Mouse (Mus musculus): ENCODE results near the gene Pank3. TPM values are rescaled to one million over a fixed set of nuclear protein-coding genes. Genes with fewer than 3 reads are reported as not detected.

The Pank3 gene
- polyA plus RNA-seq, 1 experiment from 2014 or later, result 5.5 TPM

DNA sequence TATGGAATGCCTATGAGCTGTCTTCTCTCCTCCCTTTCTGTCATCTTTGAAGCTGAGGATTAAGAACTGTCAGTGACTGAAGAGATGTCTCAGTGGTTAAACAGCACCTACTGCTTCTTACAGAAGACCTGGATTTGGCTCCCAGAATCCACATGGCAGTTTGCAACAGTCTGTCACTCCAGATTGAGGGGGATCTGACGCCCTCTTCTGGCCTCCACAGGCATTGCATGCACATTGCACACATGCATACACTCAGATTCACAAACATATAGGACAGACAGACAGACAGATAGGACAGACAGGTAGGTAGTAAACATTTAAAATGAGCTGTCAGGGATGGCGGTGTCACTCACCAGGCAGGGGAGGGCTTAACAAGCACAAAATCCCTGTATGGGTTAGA is 32.5 kb upstream of the Pank3 start:
- H3K36me3 ChIP-seq (replicated peaks; ENCODE audit: insufficient read depth, low read length), result no peaks in the 10 kb centered on the region
- 63% methylated on average over 2 of the region's 2 CpGs for WGBS (ENCODE audit: insufficient replicate concordance)
- TF ChIP-seq CTCF (IDR thresholded peaks at IDR 0.05; ENCODE audit: low read depth) (peak; percentile 38), EP300 (IDR thresholded peaks at IDR 0.05; ENCODE audit: low read depth) (no peak)
- no peak overlapping the region for H3K4me3 ChIP-seq (ENCODE audit: low read depth, low read length)
- no peaks in the 10 kb centered on the region for H3K9me3 ChIP-seq (ENCODE audit: low read length)
- H3K4me2 ChIP-seq (ENCODE audit: low read depth, low read length), result no peak overlapping the region
- no peaks in the 10 kb centered on the region for H3K27me3 ChIP-seq (ENCODE audit: insufficient read depth, low read length)
- H3K4me1 ChIP-seq (ENCODE audit: insufficient read depth), result no peaks in the 10 kb centered on the region
- ATAC-seq, result no peak
- DNase-seq, result no peak
- no peak overlapping the region for H3K9ac ChIP-seq (replicated peaks)
- H3K27ac ChIP-seq (ENCODE audit: low read depth), result no peak overlapping the region

DNA sequence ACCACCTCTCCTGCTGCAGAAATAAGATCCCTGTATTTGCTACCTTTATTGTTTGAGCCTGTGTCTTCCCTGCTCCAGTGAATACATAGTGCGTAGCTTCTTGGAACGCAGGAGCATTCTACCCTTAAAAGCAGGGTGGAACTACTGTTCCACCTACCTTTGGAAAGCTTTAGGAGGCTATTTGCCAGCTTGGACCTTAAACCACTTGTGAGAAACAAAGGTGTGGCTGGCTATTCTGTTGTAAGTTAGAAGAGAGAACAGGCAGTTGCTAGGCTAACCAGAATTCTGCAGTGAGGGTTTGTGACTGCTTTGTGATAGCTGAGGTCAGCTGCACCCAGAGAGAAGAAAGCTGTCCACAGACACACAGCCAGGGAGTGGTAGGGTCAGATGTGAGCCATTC is 32.0 kb upstream of the Pank3 start:
- Histone ChIP-seq H3K27ac (ENCODE audit: low read depth) (no peak overlapping the region), H3K4me3 (ENCODE audit: low read depth, low read length) (no peak overlapping the region), H3K9ac (replicated peaks) (no peak overlapping the region), H3K4me2 (ENCODE audit: low read depth, low read length) (no peak overlapping the region), H3K36me3 (replicated peaks; ENCODE audit: insufficient read depth, low read length) (no peaks in the 10 kb centered on the region), H3K4me1 (ENCODE audit: insufficient read depth) (no peaks in the 10 kb centered on the region), H3K27me3 (ENCODE audit: insufficient read depth, low read length) (no peaks in the 10 kb centered on the region), H3K9me3 (ENCODE audit: low read length) (no peaks in the 10 kb centered on the region)
- WGBS (ENCODE audit: insufficient replicate concordance), result 88% methylated on average over 2 of the region's 2 CpGs
- ATAC-seq (no peak), DNase-seq (no peak)
- TF ChIP-seq CTCF (IDR thresholded peaks at IDR 0.05; ENCODE audit: low read depth), result no peak
- no peak for TF ChIP-seq EP300 (IDR thresholded peaks at IDR 0.05; ENCODE audit: low read depth)

DNA sequence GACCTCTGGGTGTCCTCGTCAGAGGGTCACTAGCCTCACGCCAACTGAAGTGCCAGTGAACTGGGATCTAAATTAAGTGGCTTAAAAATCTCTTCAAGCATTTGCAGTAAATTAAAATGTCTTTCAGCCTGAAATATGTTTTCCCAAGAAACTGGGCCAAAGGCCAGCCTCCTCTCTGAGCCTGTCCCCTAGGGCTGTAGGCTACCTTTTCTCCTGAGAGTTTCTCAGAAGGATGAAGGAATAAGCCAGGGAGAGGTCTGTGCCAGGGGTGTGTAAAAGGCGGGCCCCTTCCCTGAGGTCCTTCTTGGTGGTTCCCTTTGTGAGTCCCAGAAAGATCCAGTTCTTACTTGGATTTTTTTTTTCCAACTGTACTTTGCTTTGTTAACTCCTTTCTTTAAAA is 31.2 kb upstream of the Pank3 start:
- H3K9me3 ChIP-seq (ENCODE audit: low read length), result no peaks in the 10 kb centered on the region; the same call in 1 of the 2 replicates
- no peak for ATAC-seq

DNA sequence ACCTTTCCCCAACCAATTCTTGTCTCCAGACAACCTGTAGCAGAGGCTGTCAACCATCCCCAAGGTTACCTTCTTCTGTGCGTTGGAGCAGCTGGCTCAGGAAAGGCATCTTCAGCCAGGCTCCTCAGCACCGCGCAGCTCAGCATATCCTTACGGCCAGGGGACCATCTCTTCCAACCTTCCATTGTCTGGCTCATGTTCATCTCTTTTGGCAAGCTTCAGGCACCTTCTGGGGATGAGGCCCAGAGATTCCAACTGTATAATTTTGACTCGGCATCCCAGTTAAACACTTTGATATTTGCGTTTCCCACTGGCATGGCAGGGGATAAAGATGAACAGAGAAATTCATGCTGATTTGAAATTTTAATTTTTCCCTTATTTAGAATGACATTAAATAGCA is 25.7 kb upstream of the Pank3 start:
- H3K4me3 ChIP-seq (ENCODE audit: low read depth, low read length), result no peak overlapping the region
- no peak overlapping the region for H3K9ac ChIP-seq (replicated peaks)
- no peaks in the 10 kb centered on the region for H3K4me1 ChIP-seq (ENCODE audit: insufficient read depth)
- ATAC-seq (no peak), DNase-seq (no peak)
- H3K9me3 ChIP-seq (ENCODE audit: low read length), result peaks cover 2% of the 10 kb centered on the region; the same call in 1 of the 2 replicates
- H3K27me3 ChIP-seq (ENCODE audit: insufficient read depth, low read length), result no peaks in the 10 kb centered on the region
- TF ChIP-seq EP300 (IDR thresholded peaks at IDR 0.05; ENCODE audit: low read depth) (no peak), CTCF (IDR thresholded peaks at IDR 0.05; ENCODE audit: low read depth) (no peak)
- H3K36me3 ChIP-seq (replicated peaks; ENCODE audit: insufficient read depth, low read length), result no peaks in the 10 kb centered on the region
- H3K27ac ChIP-seq (ENCODE audit: low read depth), result no peak overlapping the region
- WGBS (ENCODE audit: insufficient replicate concordance), result 78% methylated on average over 6 of the region's 6 CpGs
- no peak overlapping the region for H3K4me2 ChIP-seq (ENCODE audit: low read depth, low read length)

More for the DNA sequence above, 31.2 kb upstream of the Pank3 start:
- H3K27ac ChIP-seq (ENCODE audit: low read depth), result no peak overlapping the region
- H3K9ac ChIP-seq (replicated peaks), result no peak overlapping the region
- 78% methylated on average over 3 of the region's 3 CpGs for WGBS (ENCODE audit: insufficient replicate concordance)
- H3K27me3 ChIP-seq (ENCODE audit: insufficient read depth, low read length), result no peaks in the 10 kb centered on the region
- DNase-seq, result no peak
- no peak overlapping the region for H3K4me2 ChIP-seq (ENCODE audit: low read depth, low read length)
- no peaks in the 10 kb centered on the region for H3K4me1 ChIP-seq (ENCODE audit: insufficient read depth)
- TF ChIP-seq EP300 (IDR thresholded peaks at IDR 0.05; ENCODE audit: low read depth) (no peak), CTCF (IDR thresholded peaks at IDR 0.05; ENCODE audit: low read depth) (no peak)
- H3K36me3 ChIP-seq (replicated peaks; ENCODE audit: insufficient read depth, low read length), result no peaks in the 10 kb centered on the region
- no peak overlapping the region for H3K4me3 ChIP-seq (ENCODE audit: low read depth, low read length)

DNA sequence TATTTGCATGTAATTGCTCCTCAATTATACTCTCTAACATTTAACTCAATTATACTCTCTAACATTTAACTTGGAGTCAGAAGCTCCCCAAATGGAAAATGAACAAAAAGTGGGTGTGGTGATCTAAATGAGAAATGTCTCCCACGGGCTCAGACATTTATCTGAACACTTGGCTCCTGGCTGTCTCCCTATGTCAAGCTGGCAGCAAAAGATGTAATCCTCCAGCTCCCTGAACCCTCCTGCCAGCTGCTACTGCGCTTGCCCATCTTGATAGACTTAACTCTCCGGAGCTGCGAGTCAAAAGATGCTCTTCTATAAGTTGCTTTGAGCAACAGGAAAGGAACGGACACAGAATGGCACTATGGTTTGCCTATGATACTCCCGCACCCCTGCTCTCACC is 24.7 kb upstream of the Pank3 start:
- H3K9ac ChIP-seq (replicated peaks), result no peak overlapping the region
- WGBS (ENCODE audit: insufficient replicate concordance), result 82% methylated on average over 6 of the region's 6 CpGs
- H3K36me3 ChIP-seq (replicated peaks; ENCODE audit: insufficient read depth, low read length), result no peaks in the 10 kb centered on the region
- TF ChIP-seq CTCF (IDR thresholded peaks at IDR 0.05; ENCODE audit: low read depth), result no peak
- TF ChIP-seq EP300 (IDR thresholded peaks at IDR 0.05; ENCODE audit: low read depth), result no peak
- no peak overlapping the region for H3K4me3 ChIP-seq (ENCODE audit: low read depth, low read length)
- no peaks in the 10 kb centered on the region for H3K4me1 ChIP-seq (ENCODE audit: insufficient read depth)
- H3K9me3 ChIP-seq (ENCODE audit: low read length), result peaks cover 2% of the 10 kb centered on the region; the same call in 1 of the 2 replicates
- DNase-seq (no peak), ATAC-seq (no peak)
- no peak overlapping the region for H3K27ac ChIP-seq (ENCODE audit: low read depth)
- H3K27me3 ChIP-seq (ENCODE audit: insufficient read depth, low read length), result no peaks in the 10 kb centered on the region
- H3K4me2 ChIP-seq (ENCODE audit: low read depth, low read length), result no peak overlapping the region

DNA sequence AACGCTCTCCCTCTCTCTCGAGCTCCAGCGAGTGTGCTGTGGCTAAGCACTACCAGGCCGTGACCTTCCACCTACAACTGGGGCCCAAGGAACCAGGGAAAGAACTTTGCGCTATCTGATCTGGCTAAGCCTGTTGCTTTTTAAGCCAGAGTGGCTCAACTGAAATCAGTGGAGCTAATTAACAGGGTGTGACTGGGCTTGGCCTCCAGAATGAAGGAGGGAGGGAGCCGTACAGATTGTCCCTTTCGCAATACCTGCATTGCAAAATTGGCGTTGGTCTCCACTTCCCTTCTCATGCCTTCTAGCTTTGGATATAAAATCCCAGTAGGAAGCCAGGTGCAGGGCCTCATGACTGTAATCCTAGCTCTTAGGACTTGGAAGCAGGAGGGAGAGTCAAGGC is 18.7 kb upstream of the Pank3 start:
- H3K4me2 ChIP-seq (ENCODE audit: low read depth, low read length), result 0 out of 2 replicates have a peak overlapping the region, but pooled peaks have one; percentile 14
- no peaks in the 10 kb centered on the region for H3K27me3 ChIP-seq (ENCODE audit: insufficient read depth, low read length)
- no peak for TF ChIP-seq EP300 (IDR thresholded peaks at IDR 0.05; ENCODE audit: low read depth)
- no peak for TF ChIP-seq CTCF (IDR thresholded peaks at IDR 0.05; ENCODE audit: low read depth)
- ATAC-seq (peak; percentile 81), DNase-seq (peak; percentile 53)
- H3K27ac ChIP-seq (ENCODE audit: low read depth), result 0 out of 2 replicates have a peak overlapping the region, but pooled peaks have one; percentile 44
- no peaks in the 10 kb centered on the region for H3K9me3 ChIP-seq (ENCODE audit: low read length)
- no peaks in the 10 kb centered on the region for H3K36me3 ChIP-seq (replicated peaks; ENCODE audit: insufficient read depth, low read length)
- peaks cover 3% of the 10 kb centered on the region; the same call in 1 of the 2 replicates for H3K4me1 ChIP-seq (ENCODE audit: insufficient read depth)
- 55% methylated on average over 8 of the region's 8 CpGs for WGBS (ENCODE audit: insufficient replicate concordance)
- no peak overlapping the region for H3K4me3 ChIP-seq (ENCODE audit: low read depth, low read length)
- H3K9ac ChIP-seq (replicated peaks), result no peak overlapping the region
